Mouse (Mus musculus): ENCODE measurements around the gene Gm5105.

Gene Gm5105

DNA sequence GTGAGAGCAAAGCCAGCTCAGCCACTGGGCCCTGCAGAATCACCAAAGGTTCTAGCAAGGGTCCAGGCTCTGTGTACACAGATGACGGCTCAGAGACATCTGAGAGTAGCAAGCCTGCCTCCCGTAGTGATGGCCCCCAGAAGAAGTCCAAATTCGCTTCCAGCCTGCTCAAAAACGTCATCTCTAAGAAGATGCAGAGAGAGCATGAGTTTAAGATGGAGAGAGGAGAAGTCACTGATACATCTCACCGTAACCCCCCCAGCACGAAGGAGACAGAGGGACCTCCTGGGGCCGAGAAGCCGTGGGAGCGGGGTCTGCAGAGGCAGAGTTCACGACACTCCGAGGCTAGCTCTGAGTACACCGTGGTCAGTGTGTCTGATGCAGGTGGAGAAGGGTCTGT, at the start of gene Gm5105:
Gene Gm5105 (minus strand): TSS at position 101 of the 400 bp plus-strand sequence.
- no peak for DNase-seq (ENCODE audit: low spot score)

DNA sequence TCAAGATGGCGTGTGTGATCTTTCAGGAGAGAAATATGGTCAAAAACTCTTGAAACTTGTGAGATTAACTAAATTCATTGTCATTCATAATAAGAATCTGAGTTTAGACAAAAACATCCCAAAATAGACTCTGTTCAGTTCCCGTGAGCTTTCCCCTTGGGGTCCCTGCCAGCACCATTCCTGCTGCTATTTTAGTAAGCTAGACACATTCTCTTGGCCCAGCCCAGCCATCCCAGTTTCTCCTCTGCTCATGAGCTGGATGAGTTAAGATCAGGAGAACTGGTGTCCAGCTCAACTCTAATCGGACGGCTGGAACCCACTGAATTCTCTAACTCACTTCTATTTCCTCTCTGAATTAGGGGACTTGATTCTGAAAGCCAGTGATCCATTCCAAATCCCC, 49.7 kb upstream of the Gm5105 start:
- no peak for DNase-seq (ENCODE audit: low spot score)

DNA sequence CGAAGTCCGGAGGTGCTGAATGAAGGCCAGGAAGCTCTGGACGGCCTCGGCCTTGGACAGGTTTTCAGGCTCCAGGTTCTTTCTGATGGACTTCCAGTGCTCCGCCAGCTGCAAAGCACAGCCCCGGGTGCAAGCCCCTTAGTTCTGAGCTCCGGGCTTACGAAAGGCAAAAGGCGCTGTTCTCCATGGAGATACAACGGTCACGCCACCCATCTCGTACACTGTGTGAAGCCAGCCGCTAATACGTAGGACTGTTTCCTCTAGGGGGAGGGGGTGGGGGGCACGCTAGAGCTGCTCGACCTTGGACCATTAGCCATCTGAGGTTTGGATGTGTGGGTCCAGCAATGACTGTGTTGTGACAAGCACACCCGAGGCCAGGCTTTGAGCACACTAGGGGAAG, 46.9 kb upstream of the Gm5105 start:
- DNase-seq (ENCODE audit: low spot score), result no peak

DNA sequence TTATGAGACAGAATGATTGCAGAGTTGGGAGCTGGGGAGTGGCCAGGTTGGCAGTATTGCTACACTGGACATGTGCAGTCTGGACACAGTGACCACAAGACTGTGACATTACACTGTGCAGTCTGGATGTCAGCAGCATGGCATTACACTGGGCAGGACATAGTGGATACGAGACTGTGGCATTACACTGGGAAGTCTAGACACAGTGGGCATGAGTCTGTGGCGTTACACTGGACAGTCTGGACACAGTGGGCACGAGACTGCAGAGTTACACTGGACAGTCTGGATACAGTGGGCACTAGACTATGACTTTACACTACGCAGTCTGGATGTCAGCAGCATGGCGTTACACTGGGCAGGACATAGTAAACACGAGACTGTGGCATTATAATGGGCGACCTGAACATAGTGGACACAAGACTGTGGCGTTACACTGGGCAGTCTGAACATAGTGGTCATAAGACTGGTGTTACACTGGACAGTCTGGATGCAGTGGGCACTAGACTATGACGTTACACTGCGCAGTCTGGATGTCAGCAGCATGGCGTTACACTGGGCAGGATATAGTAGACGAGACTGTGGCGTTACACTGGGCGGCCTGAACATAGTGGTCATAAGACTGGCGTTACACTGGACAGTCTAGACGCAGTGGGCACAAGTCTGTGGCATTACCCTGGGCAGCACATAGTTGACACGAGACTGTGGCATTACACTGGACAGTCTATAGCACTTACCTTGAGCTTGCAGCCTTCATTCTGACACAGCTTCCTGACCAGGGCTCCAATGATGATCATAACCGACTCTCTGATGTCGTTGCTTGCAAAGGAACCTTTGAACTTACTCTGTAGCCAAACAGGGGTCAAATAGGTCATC, 44.0 kb upstream of the Gm5105 start:
- no peak for DNase-seq (ENCODE audit: low spot score)

DNA sequence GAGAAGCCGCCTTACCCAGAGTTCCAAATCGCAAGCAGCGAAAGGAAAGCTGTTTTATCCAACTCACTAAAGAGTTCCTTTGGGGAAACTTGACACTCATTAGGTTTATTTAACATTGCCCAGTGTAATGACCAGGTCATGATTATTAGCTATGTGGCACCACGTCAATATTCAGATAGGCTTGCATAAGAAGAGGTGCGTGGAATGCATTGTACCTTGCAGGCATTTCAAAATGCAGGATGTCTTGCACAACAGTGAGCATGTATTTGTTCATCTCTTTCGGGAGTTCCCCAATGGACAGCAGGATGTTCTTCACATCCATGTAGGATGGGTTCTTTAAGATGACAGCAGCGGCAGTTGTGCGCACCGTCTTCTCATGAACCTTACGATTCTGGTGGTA, 39.7 kb upstream of the Gm5105 start:
- DNase-seq (ENCODE audit: low spot score), result no peak

DNA sequence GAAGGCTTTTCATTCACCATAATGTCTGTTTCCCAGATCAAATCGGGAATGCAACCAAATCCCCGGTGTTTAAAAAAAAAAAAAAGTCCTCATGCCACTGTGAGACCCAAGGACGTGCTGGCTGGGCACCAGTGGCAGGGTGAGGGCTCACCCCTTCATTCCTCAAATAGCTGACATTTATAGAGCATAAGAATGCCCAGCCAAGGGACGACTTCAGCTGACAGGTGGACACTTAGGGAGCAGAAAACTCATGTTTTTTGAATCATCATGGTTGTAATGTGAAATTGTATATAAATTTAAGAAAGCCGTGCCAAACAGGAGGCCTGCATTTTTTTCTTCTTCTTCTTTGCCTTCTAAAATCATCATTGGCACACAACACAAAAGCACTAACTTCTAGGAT, 37.9 kb upstream of the Gm5105 start:
- no peak for DNase-seq (ENCODE audit: low spot score)

DNA sequence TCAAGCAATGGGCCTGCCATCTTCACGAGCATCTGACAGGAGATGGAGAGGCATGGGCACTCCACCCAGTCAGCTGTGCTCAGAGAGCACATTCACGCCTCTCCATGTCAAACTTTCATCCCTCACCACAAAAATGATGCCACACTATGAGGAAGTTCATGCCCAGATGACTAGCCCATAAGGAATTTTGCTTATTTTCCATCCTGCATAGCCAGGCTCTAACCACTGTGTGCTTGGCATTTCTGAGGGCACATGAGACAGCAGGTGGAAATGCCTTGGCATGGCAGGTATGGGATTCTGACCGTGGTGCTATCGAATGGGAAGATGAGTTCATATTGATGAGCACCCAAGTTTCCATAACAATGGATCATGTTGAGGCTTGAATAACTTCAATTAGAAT, 36.5 kb upstream of the Gm5105 start:
- no peak for DNase-seq (ENCODE audit: low spot score)

DNA sequence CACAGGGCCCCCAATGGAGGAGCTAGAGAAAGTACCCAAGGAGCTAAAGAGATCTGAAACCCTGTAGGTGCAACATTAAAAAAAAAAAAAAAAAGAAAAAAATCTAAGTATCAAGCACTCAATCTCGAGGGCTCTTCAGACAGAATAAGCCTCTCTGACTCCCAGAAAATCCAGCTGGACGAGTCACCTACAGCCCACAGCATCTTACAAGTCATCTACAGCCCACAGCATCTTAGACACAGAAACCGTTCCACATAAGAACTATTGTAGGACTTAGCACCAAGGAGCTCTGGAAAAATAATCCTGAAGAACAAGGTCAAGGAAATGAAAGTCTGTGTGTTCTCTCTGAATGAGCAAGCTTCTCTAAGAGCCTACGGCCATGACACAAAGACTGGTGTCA, 34.7 kb upstream of the Gm5105 start:
- no peak for DNase-seq (ENCODE audit: low spot score)

DNA sequence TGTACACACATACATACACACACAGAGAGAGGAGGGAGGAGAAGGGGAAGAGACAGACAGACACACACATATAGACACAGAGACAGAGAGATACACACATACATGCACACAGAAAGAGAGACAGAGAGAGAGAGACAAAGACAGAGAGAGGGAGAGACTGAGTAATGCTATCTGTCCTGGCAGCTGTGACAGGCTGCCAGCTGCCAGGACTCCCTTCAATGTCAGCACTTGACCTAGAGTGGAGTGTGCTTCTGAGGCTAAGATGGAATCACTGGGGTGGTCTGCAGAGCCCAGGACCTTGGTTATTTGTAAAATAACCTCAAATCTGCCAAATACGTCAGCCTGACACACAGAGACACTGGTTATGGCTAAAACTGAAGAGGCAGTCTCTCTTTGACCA, 30.5 kb upstream of the Gm5105 start:
- DNase-seq (ENCODE audit: low spot score), result no peak

DNA sequence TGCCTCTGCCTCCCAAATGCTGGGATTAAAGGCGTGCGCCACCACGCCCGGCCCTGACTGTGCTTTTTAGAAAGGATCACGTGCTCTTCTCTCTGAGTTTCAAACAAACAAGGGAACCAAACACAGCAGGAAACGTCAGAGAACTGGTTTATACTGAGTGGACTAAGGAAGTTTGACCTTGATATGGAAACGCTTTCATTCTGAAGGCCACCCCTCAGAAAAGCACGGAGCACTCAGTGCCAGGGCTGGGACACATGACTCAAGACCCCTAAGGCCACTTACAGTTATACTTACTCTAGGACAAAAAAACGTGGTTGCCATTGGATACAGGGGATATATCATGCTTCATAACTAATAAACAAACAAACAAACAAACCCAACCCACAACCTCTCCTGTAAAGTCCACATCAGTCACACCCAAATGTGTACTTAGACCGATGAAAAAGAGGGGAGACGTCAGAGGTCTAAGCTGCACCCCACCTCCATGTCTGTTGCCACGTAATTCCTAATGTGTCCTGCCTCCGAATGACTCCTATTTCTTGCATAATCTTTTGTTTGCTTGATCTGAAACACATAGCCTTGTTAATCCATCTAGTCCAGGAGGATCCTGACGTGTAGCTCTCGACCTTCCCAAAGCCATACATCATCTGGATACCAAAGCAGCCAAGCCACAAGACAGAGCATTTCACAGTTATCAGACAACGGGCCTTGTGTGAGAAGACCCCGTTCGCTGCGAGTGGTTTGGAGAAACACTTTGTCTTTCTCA, 29.3 kb upstream of the Gm5105 start:
- no peak for DNase-seq (ENCODE audit: low spot score)

DNA sequence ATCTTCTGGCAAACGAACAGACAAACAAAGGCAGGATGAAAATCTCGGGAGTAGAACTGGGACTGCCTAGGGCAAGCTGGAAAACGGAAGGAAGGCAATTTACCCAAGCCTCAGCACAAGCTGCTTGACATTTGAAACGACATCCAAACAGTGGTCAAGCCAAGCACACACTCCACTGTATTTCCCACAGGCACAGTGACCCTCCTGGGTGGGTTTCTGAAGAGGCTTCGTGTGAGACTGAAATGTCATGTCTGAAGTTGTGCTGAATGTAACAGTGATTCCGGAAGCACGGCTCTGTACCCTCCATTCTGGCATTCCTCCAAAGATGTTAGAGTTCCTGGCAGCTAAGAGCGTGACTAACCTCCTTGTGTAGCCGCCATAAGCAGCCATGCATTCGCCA, 28.5 kb upstream of the Gm5105 start:
- DNase-seq (ENCODE audit: low spot score), result no peak

DNA sequence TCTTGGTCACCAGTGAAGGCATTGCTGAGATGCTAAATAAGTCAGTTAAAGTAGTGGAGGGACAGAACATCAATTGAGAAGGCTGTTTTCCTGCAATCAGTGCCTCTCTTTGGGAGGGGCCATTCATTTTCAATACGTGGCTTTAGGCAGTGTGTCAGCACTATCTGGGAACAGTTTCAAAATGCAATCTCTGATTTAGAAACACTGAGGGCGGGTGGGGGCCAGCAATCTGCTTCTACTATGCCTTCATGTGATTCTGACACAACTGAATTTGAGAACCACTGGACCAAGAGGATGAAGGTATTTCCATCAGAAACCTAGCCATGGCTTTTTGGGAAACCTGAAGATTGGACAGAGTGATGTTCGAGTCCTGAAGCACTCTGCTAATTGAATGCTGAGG, 28.1 kb upstream of the Gm5105 start:
- DNase-seq (ENCODE audit: low spot score), result no peak

DNA sequence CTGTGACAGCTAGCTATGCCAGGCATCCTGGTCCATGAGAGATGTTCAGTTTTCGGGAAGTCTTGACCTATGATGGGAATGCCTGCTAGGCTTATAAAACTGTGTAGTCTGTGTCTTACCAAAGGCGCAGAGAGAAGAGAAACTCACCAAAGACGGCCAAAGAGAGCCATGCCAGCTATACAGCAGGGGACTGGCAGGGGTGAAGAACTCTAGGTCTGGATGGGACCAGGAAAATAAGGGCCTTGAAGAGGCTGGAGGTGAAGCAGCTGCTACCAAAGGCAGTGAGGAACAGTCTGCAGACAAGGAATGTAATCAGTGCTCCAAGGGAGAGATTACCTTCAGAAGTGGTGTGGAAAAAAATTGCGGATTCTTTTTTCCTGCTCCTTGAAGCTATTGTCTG, 16.7 kb upstream of the Gm5105 start:
- DNase-seq (ENCODE audit: low spot score), result no peak

DNA sequence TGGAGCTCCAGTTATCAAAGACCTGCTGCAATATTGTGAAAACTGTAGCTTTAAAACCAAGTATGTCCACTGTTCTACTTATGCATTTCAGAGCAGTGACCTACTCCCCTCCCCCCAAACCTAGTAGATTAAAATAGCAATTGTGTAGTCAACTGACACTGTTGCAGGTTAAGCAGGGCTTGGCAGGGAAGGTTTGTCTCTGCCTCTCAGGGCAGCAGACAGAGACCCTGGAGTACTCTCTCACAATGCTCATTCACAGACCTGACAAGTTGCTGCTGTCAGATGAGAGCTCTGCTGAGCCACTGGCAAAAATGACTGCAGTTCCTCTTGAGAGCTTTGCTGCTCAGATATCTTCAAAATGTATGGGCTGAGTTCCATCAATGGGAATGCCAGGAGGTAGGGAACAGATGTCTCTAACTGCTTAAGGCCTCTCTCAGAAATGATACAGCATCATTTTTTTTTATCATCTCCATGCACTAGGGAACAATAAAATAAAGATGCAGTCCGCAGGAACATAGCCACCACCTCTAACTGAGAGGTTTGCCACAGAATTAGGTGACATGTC, 16.0 kb upstream of the Gm5105 start:
- no peak for DNase-seq (ENCODE audit: low spot score)

DNA sequence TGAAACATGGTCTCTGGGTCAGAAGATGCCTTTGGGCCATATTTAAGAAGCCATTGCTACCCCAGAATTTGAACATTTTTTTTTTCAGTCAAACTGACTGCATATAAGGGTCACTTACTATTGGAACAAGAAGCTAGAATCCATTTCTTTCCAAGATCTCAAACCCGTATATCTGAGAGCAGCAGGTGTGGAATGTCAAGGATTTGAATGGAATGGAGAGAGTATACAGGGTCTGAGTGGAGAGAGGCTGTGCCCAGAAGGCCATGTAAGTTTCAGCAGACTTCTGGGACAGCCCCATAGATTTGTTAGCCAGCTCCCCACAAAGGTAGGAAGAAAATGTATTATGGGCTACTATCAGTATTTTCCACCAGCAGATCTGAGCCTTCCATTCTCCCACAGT, 11.5 kb upstream of the Gm5105 start:
- DNase-seq (ENCODE audit: low spot score), result no peak

DNA sequence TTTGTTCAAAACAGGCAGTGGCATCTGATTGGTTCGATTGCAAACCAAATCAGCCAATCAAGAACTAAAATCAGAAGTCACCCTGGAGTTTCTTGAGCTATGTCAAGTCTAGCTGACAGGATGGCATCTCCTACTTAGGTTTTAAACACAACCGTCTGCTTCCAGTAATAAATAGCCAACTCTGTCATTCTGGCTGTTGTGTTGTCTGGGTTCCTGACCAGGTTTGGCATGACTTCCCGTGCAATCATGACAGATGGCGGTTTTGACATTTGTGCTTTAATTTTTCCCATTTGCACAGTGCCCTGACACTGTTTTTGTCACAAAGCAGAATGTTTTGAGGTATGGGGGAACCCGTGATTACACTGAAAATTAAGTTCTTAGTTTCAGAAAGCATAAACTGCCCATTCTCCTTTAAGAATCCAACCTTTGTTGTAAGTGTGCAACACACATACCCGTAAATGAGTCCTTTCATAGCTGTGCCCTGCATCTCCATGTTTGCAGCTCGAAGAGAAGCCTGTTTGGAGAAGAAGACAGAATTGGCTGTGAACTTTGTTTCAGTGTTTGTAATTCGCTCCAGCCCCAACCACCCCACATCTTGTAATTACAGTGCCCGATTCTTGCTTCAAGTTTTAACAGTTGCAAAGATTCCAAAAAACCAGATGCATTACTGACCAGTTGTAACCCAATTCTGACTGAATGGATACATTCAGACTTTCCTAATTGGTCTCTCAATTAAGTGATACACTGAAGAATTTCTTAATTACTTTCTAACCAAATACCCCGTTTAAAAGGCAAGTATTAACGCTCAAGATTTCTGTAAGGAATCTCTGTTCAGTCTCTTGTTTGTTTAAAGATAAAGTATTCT, 10.5 kb upstream of the Gm5105 start:
- no peak for DNase-seq (ENCODE audit: low spot score)

DNA sequence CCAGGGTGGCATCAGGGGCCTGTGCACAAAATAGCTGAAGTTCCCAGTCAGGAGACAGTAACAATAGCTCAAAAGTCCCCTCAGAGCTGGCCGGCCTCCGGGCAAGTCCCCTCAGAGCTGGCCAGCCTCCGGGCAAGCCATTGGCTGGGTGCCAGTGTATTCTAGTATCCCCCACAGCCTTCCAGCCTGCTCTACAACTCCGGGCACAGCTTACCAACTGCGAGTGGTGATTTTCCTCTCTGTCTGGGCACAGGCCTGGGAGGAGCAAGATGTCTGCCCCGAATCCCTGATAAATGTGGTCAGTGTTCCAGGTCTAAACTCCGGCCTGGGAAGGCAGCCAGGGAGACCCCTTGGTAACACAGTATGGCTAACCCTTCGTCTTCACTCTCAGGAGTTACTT, 8.0 kb upstream of the Gm5105 start:
- DNase-seq (ENCODE audit: low spot score), result peak; percentile 36

DNA sequence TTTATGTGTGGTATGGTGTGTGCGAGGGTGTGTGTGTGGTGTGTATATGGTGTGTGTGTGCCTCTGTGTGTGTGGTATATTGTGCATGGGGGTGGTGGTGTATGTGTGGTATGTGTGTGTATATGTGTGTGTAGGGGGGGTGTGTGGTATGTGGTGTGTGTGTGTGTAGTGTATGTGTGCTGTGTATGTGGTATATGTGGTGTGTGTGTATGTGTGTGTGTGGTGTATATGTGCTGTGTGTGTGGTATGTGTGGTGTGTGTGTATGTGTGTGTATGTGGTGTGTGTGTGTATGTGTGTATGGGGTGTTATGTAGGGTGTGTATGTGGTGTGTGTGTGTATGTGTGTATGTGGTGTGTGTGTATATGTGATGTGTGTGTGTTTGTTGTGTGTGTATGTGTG, 7.0 kb upstream of the Gm5105 start:
- DNase-seq (ENCODE audit: low spot score), result no peak

DNA sequence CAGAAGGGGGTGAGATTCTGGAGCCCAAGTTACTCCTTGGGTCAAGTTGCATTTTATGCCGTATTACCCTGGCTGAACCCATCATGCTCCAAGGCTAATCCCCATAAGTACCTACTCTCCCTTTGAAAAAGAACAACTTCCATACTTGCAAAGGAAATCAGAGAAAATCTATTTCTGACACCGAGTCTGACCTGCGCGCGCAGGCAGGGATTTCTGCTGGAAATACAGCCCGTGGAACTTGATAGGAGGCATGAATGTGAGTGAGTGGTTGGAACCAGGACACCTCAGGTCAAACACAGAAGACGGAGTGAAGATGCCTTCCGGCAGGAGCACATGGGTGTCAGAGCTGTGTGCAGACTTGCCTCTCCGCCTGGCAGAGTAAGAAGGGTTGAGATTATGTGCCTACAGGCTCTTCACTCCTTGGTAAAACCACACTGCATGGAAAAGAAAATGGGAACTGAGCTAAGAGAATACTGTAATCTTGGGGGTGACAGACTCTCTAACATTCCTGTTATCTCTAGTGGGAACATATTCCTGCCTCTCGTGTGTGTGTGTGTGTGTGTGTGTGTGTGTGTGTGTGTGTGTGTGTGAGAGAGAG, 4.4 kb upstream of the Gm5105 start:
- DNase-seq (ENCODE audit: low spot score), result no peak

DNA sequence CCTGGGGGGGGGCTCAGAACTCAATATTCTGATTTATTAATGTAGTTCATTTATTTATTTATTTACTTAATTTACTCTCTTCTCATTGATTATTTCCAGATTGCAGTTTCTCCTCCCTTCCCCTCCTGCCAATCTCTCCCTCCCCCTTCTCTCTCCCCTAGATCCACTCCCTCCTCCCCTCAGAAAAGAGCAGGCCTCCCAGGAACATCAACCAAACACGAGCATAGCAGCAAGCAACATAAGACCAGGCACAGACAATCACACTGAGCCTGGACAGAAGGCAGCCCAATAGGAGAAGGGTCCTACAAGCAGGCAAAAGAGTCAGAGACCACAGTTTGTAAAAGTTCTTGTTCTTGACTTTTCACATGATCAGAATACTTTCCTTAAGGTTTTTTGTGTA, 3.8 kb upstream of the Gm5105 start:
- no peak for DNase-seq (ENCODE audit: low spot score)

DNA sequence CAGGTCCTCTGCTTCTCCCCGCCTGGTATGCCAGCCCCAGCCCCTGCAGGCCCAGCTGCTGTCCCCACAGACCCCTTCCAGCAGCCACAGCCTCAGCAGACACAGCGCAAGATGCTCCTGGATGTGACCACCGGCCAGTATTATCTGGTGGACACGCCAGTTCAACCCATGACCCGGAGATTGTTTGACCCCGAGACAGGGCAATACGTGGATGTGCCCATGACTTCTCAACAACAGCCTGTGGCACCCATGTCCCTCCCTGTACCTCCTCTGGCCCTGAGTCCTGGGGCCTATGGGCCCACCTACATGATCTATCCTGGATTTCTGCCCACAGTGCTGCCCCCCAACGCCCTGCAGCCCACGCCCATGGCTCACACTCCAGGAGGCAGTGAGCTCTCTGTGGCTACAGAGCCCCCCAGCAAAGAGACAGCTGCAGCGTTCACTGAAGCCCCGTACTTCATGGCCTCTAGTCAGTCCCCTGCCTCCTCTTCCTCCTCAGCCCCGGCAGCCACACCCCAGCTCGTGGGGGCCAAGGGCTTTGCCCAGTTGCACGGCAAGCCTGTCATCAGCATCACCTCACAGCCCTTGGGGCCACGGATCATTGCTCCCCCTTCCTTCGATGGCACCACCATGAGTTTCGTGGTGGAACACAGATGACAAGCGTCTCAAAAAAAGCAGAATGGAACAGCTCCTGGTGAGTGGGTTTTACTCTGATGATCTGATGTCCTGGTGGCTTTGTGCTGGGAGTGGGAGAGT, 2.7 kb upstream of the Gm5105 start:
- DNase-seq (ENCODE audit: low spot score), result no peak

All from ovary, postnatal 36 days (tissue).